Mouse (Mus musculus): Measurements from ENCODE around the gene Lrmda. TPM values are rescaled to one million over a fixed set of nuclear protein-coding genes. Genes with fewer than 3 reads are reported as not detected.

Gene Lrmda
- polyA plus RNA-seq, 1 experiment from 2014 or later: 0.95 TPM

DNA sequence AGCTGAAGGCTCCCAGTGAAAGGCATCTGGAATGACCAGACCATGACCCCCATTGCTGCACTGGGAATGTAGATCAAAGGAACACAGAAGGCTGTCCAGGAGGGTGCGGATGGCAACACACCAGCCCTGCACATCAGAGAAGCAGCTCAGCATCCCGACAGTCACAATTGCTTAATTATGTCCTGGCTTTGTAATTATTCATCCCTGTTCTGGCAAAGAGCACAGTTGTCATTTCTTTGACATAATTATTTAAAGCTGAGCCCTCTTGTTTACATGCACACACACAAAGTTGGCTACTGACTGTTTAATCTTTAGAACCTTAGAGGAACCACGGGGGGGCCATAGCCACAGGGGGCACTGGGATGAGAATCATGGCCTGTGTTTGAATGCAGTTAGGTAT, 580.7 kb downstream of the Lrmda start:
- Histone ChIP-seq H3K4me1 (ENCODE audit: control insufficient read depth in 2 of 2, insufficient read depth in 2 of 2, low read length in 2 of 2) (peaks cover 0 to 3% of the 10 kb centered on the region in 2 experiments; a peak in 1 of 4 replicates), H3K36me3 (ENCODE audit: control insufficient read depth, insufficient read depth, low read length) (no peaks in the 10 kb centered on the region), H3K9me3 (ENCODE audit: control insufficient read depth, low read length) (0 out of 2 replicates have a peak, but pooled peaks cover 4% of the 10 kb centered on the region), H3K4me2 (ENCODE audit: low read length) (no peak overlapping the region), H3K4me3 (ENCODE audit: control insufficient read depth in 1 of 2, insufficient read depth in 1 of 2, low read depth in 1 of 2, low read length in 2 of 2) (no peak overlapping the region), H3K9ac (ENCODE audit: low read length) (no peak overlapping the region), H3K27me3 (ENCODE audit: control insufficient read depth, insufficient read depth, low read length) (no peaks in the 10 kb centered on the region), H3K27ac (replicated peaks in 1 of 2; ENCODE audit: control insufficient read depth in 1 of 2, insufficient read depth in 1 of 2, low read depth in 2 of 2, low read length in 2 of 2) (no peak overlapping the region)
- WGBS: 67% methylated on average over 3 of the region's 3 CpGs
- no peak for ATAC-seq (ENCODE audit: insufficient number of reproducible peaks, insufficient read depth, low FRiP score, low read depth)

- no peak overlapping the region for H3K4me2 ChIP-seq (ENCODE audit: low read length)
- no peaks in the 10 kb centered on the region for H3K9me3 ChIP-seq (ENCODE audit: control insufficient read depth, low read length)
- H3K36me3 ChIP-seq (ENCODE audit: control insufficient read depth, insufficient read depth, low read length): no peaks in the 10 kb centered on the region
- no peak overlapping the region for H3K9ac ChIP-seq (ENCODE audit: low read length)
- ATAC-seq (ENCODE audit: insufficient number of reproducible peaks, insufficient read depth, low FRiP score, low read depth): no peak
- H3K4me3 ChIP-seq (ENCODE audit: control insufficient read depth in 1 of 2, insufficient read depth in 1 of 2, low read depth in 1 of 2, low read length in 2 of 2): no peak overlapping the region
- H3K4me1 ChIP-seq (ENCODE audit: control insufficient read depth in 2 of 2, insufficient read depth in 2 of 2, low read length in 2 of 2): peaks cover 0 to 3% of the 10 kb centered on the region in 2 experiments; a peak in 1 of 4 replicates
- WGBS: 81% methylated on average over 2 of the region's 2 CpGs
- no peaks in the 10 kb centered on the region for H3K27me3 ChIP-seq (ENCODE audit: control insufficient read depth, insufficient read depth, low read length)
- H3K27ac ChIP-seq (replicated peaks in 1 of 2; ENCODE audit: control insufficient read depth in 1 of 2, insufficient read depth in 1 of 2, low read depth in 2 of 2, low read length in 2 of 2): no peak overlapping the region
Observed at GRCm38 (mm10) chr14:22602308-22602707, 582.8 kb downstream of the Lrmda start.

- Histone ChIP-seq H3K9me3 (ENCODE audit: control insufficient read depth, low read length) (no peaks in the 10 kb centered on the region), H3K27me3 (ENCODE audit: control insufficient read depth, insufficient read depth, low read length) (no peaks in the 10 kb centered on the region), H3K9ac (ENCODE audit: low read length) (no peak overlapping the region), H3K4me3 (ENCODE audit: control insufficient read depth in 1 of 2, insufficient read depth in 1 of 2, low read depth in 1 of 2, low read length in 2 of 2) (no peak overlapping the region), H3K4me1 (ENCODE audit: control insufficient read depth in 2 of 2, insufficient read depth in 2 of 2, low read length in 2 of 2) (peaks cover 0 to 3% of the 10 kb centered on the region in 2 experiments; a peak in 1 of 4 replicates), H3K27ac (replicated peaks in 1 of 2; ENCODE audit: control insufficient read depth in 1 of 2, insufficient read depth in 1 of 2, low read depth in 2 of 2, low read length in 2 of 2) (no peak overlapping the region), H3K36me3 (ENCODE audit: control insufficient read depth, insufficient read depth, low read length) (no peaks in the 10 kb centered on the region), H3K4me2 (ENCODE audit: low read length) (no peak overlapping the region)
- 55% methylated on average over 5 of the region's 5 CpGs for WGBS
- ATAC-seq (ENCODE audit: insufficient number of reproducible peaks, insufficient read depth, low FRiP score, low read depth): no peak
Observed at GRCm38 (mm10) chr14:22608599-22608998, 589.1 kb downstream of the Lrmda start.

DNA sequence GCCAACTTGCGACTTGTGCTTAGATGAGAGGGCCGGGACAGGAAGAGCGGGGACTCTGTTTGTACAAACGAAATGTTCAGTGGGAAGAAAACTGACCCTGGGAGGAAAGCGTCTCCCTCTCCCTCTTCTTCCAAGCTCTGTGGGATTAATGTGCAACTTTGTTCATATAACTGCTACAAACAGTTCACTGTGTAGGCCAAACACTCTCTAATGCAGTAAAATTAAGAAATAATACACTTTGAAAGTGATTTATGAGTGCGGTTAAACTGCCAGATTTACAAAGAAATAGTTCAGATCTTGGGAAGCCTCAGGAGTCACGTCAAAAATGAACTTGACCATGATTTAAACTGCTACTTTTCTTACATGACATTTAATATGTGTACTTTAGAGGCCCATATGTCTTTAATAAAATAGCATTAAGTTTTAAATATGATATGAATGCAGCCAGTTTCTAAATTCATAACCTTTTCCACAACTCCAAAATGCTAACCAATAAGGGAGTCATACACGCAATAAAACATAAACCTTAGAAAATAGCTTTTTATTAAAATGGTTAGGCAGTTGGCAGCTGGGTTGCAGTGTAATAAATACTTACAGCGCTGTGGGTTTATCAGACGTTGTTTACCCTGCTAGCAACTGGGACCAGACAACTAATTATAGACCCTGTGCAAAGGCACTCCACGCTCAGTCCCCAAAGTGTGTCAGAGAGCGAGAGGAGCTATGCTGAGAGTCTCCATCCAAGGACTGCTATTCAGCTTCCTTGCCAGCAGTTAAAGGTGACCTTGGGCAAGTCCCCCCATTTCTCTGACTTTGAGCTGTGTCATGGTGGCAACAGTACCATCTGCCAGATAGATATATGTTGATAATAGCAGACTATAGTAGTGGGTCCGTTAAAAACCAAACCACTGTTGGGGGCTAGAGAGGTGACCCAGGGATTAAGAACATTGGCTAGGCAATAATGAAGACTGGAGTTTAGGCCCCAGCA, 590.0 kb downstream of the Lrmda start:
- no peak for ATAC-seq (ENCODE audit: insufficient number of reproducible peaks, insufficient read depth, low FRiP score, low read depth)
- no peak overlapping the region for H3K4me2 ChIP-seq (ENCODE audit: low read length)
- WGBS: 62% methylated on average over 13 of the region's 13 CpGs

DNA sequence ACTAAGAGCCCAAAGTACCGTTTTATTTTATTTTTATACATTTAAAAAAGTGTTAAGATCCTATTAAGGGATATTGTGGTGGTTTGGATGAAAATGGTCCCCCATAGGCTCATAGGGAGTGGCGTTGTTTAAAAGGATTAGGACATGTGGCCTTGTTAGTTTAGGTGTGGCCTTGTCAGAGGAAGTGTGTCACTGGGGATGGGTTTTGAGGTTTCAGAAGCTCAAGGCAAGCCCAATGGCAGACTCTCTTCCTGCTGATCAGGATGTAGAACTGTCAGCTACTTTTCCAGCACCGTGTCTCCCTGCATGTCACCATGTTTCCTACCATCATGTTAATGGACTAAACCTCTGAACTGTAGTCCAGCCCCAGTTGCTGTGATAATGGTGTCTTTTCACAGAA, 591.5 kb downstream of the Lrmda start:
- Histone ChIP-seq H3K9ac (ENCODE audit: low read length) (no peak overlapping the region), H3K36me3 (ENCODE audit: control insufficient read depth, insufficient read depth, low read length) (no peaks in the 10 kb centered on the region), H3K9me3 (ENCODE audit: control insufficient read depth, low read length) (no peaks in the 10 kb centered on the region), H3K27ac (replicated peaks in 1 of 2; ENCODE audit: control insufficient read depth in 1 of 2, insufficient read depth in 1 of 2, low read depth in 2 of 2, low read length in 2 of 2) (no peak overlapping the region), H3K4me3 (ENCODE audit: control insufficient read depth in 1 of 2, insufficient read depth in 1 of 2, low read depth in 1 of 2, low read length in 2 of 2) (no peak overlapping the region), H3K27me3 (ENCODE audit: control insufficient read depth, insufficient read depth, low read length) (no peaks in the 10 kb centered on the region), H3K4me1 (ENCODE audit: control insufficient read depth in 2 of 2, insufficient read depth in 2 of 2, low read length in 2 of 2) (peaks cover 0 to 3% of the 10 kb centered on the region in 2 experiments; a peak in 1 of 4 replicates), H3K4me2 (ENCODE audit: low read length) (no peak overlapping the region)
- 83% methylated on average over 3 of the region's 3 CpGs for WGBS
- no peak for ATAC-seq (ENCODE audit: insufficient number of reproducible peaks, insufficient read depth, low FRiP score, low read depth)

More for the DNA sequence above, 590.0 kb downstream of the Lrmda start:
- peaks cover 0 to 3% of the 10 kb centered on the region in 2 experiments; a peak in 1 of 4 replicates for H3K4me1 ChIP-seq (ENCODE audit: control insufficient read depth in 2 of 2, insufficient read depth in 2 of 2, low read length in 2 of 2)
- H3K27me3 ChIP-seq (ENCODE audit: control insufficient read depth, insufficient read depth, low read length): no peaks in the 10 kb centered on the region
- no peak overlapping the region for H3K27ac ChIP-seq (replicated peaks in 1 of 2; ENCODE audit: control insufficient read depth in 1 of 2, insufficient read depth in 1 of 2, low read depth in 2 of 2, low read length in 2 of 2)
- H3K36me3 ChIP-seq (ENCODE audit: control insufficient read depth, insufficient read depth, low read length): no peaks in the 10 kb centered on the region
- H3K9me3 ChIP-seq (ENCODE audit: control insufficient read depth, low read length): no peaks in the 10 kb centered on the region
- no peak overlapping the region for H3K4me3 ChIP-seq (ENCODE audit: control insufficient read depth in 1 of 2, insufficient read depth in 1 of 2, low read depth in 1 of 2, low read length in 2 of 2)
- H3K9ac ChIP-seq (ENCODE audit: low read length): no peak overlapping the region

GRCm38 (mm10) chr14:22620191-22620590, 600.7 kb downstream of the Lrmda start:
- Histone ChIP-seq H3K9me3 (ENCODE audit: control insufficient read depth, low read length) (no peaks in the 10 kb centered on the region), H3K27ac (replicated peaks in 1 of 2; ENCODE audit: control insufficient read depth in 1 of 2, insufficient read depth in 1 of 2, low read depth in 2 of 2, low read length in 2 of 2) (no peak overlapping the region), H3K4me2 (ENCODE audit: low read length) (no peak overlapping the region), H3K36me3 (ENCODE audit: control insufficient read depth, insufficient read depth, low read length) (no peaks in the 10 kb centered on the region), H3K4me1 (ENCODE audit: control insufficient read depth in 2 of 2, insufficient read depth in 2 of 2, low read length in 2 of 2) (no peaks in the 10 kb centered on the region), H3K4me3 (ENCODE audit: control insufficient read depth in 1 of 2, insufficient read depth in 1 of 2, low read depth in 1 of 2, low read length in 2 of 2) (no peak overlapping the region), H3K9ac (ENCODE audit: low read length) (no peak overlapping the region), H3K27me3 (ENCODE audit: control insufficient read depth, insufficient read depth, low read length) (no peaks in the 10 kb centered on the region)
- no peak for ATAC-seq (ENCODE audit: insufficient number of reproducible peaks, insufficient read depth, low FRiP score, low read depth)

- H3K4me1 ChIP-seq (ENCODE audit: control insufficient read depth in 2 of 2, insufficient read depth in 2 of 2, low read length in 2 of 2): no peaks in the 10 kb centered on the region
- H3K9me3 ChIP-seq (ENCODE audit: control insufficient read depth, low read length): no peaks in the 10 kb centered on the region
- no peak overlapping the region for H3K4me3 ChIP-seq (ENCODE audit: control insufficient read depth in 1 of 2, insufficient read depth in 1 of 2, low read depth in 1 of 2, low read length in 2 of 2)
- no peak overlapping the region for H3K27ac ChIP-seq (replicated peaks in 1 of 2; ENCODE audit: control insufficient read depth in 1 of 2, insufficient read depth in 1 of 2, low read depth in 2 of 2, low read length in 2 of 2)
- no peaks in the 10 kb centered on the region for H3K36me3 ChIP-seq (ENCODE audit: control insufficient read depth, insufficient read depth, low read length)
- no peak for ATAC-seq (ENCODE audit: insufficient number of reproducible peaks, insufficient read depth, low FRiP score, low read depth)
- WGBS: 89% methylated on average over 3 of the region's 3 CpGs
- H3K27me3 ChIP-seq (ENCODE audit: control insufficient read depth, insufficient read depth, low read length): no peaks in the 10 kb centered on the region
- H3K4me2 ChIP-seq (ENCODE audit: low read length): no peak overlapping the region
- H3K9ac ChIP-seq (ENCODE audit: low read length): no peak overlapping the region
Observed at GRCm38 (mm10) chr14:22621941-22622340, 602.4 kb downstream of the Lrmda start.

All from heart, embryonic 14.5 days (tissue).